Mouse (Mus musculus) adipocyte (in vitro differentiated cells): ENCODE data around the gene Abracl.

Source experiments
- DNase-seq: peaks from one replicate; pipeline ENCODE4 v3.0.0-alpha.2; 2016; ENCODE audit warnings: low spot score

The Abracl gene

DNA sequence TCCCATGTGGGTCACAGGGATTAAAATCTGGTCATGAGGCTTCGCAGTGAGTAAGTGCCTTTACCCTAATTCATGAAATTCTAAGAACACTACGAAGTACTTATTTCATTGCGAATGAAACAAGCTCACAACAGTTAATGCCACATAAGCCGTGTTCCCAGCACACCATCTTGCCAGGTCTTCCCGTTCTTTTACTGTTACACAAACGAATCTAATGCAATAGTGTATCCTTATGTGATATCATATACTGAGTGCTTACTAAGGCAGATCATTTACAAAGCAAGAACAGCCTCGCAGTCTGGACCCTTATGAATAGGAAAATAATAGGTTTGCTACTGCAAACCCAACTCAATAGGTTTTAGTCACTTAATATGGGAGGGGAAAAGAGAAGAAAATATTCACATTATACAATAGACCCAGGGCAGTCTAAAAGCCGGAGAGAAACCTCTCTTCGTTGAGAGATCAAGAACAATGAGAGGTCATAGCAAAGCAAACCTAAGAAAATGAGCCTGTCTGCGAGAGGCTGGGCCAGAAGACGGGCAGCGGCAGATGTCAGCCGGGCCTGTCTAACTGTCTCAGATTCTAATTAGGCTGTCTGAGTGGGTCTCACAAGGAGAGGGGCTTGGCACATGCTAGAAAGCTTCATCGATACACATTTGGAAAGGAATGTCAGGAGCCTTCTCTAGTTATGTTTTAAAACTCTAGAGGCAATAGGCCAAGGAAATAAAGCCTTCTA, 1.3 kb downstream of the Abracl start:
- DNase-seq: no peak

GRCm38 (mm10) chr10:18020846-18021245, 2.2 kb downstream of the Abracl start:
- no peak for DNase-seq

GRCm38 (mm10) chr10:18020443-18020842, 2.6 kb downstream of the Abracl start:
- no peak for DNase-seq

- DNase-seq: no peak
These were observed 11.3 kb downstream of the Abracl start for GRCm38 (mm10) chr10:18011761-18012160.

GRCm38 (mm10) chr10:18009744-18010143, 13.3 kb downstream of the Abracl start:
- no peak for DNase-seq

DNA sequence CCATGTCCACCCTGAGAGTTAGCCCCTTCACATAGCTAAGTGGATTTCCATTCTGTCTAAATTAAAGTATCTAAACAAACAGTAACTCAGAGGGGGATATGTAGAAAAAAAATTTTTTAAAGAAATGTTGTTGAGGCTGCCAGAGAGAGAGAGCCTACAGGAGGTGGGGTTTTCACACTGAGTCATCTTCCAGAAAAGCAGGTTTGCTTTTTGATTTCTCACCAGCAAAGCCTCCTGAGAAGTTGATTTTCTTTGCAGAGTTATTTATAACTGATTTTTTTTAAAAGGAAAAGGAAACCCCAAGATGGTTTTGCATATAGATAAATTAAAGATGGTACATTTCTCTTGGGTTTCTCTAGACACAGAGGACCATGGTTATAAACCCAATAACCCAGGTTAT, 15.0 kb downstream of the Abracl start:
- DNase-seq: no peak

DNA sequence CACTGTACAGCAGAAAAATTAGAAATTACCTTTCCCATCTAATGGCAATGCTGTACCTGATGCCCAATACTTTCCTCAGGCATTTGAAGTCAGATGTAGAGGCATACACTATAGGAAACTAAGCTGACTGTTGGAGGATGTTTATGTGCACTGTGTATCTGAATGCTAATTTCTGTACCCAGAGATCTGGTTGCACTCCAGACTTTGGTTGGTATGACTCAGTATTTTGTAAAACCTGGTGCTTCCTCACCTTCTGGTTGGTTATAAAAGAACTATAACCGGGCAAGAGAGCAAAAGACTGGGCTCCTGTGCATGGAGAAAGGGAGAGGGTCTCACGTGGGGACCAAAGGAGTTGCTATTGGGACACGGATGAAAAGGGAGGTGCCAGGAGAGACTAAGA, 15.8 kb downstream of the Abracl start:
- no peak for DNase-seq

DNA sequence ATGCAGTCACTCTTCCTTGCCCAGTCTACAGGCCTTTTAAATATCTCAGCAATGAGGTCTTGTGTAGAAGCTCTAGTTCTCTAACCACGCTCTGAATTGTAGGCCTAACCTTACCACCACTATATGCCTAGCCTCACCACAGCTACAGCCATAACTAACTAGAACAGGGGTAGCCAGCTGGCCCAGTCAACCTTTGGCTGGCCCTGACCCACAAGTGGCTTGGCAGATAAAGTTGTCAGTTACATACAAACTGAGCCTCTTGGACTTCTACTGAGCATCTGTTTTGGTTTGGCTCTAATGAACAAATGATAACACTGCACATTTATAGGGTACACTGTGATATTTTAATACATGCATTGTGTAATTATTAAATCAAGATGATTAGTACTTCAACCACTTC, 16.3 kb downstream of the Abracl start:
- DNase-seq: peak; percentile 39

- DNase-seq: no peak
These were observed 17.7 kb downstream of the Abracl start for GRCm38 (mm10) chr10:18005136-18005955.

DNA sequence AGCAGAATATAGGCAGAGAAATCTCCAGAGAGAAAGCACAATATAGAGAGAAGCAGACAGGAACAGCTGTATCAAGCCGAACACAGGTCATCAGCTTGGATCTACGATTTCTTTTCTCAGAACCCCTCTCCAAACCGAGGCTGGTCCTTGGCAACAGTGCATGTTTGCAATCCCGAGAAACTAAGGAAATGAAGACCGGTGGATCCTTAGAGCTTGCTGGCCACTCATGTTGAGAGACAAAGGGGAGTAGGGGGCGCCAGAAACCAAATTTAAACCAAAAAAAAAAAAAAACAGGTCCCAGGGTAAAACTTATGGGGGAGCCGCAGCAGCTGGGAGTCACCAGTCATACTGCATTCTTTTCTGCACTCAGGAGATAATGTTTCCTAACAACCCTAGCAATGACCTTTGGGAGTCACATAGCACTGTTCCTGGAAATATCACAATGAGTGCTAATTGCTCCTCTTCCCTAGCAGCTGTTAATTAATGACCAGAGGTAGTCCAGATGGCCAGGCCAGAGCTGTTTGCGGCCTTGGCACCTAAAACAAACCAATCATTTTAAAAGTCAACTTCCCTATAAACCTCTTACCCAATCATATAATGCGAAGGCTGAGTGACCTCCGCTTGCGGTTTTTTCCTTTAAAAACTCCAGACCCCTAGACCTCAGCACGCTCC, 19.0 kb downstream of the Abracl start:
- no peak for DNase-seq

GRCm38 (mm10) chr10:17990576-17990975, 32.5 kb downstream of the Abracl start:
- DNase-seq: no peak

DNA sequence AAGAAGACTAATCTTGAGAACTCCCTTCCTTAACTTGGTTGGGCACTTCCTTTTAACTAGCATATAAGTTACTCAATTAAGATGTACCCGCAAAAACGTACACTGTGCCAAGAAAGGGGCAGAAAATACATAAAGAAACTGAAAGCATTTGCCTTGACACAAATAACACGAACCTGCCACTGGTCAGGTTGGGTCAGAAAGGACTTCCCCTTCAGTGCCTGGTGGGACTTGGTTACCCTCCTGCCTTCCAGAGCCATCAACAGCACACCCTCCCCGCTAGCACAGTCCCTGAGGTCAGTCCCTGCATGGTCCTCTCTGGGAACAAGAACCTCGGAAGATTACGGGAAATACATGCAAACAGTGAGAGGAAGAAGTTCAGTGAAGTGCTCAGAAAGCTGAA, 34.0 kb downstream of the Abracl start:
- DNase-seq: no peak

DNA sequence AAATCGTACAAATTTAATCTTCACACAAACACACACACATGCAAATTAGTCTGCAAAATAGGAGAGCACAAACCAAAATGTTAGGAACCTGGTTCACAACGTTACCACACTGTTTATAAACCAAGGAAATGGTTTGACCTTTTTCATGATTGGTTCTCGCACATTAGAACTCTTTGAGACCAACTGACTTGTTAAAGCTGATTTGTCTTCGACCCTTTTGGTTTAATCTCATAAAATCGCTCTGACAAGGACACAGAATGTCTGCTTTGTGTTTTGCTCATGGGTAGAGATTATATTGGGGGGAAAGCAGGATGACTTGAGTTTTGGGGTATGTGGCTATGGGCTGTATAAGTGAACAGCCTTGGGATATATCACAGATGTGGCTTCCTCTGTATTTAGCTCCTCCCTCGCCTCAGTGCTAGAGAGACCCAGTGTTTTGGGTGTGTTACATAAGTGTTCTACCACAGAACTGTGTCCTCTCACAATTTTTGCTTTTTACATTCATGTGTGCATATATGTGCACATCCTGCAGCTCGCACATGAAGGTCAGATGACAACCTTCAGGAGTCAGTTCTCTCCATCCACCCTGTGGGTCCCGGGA, 35.2 kb downstream of the Abracl start:
- DNase-seq: no peak

DNA sequence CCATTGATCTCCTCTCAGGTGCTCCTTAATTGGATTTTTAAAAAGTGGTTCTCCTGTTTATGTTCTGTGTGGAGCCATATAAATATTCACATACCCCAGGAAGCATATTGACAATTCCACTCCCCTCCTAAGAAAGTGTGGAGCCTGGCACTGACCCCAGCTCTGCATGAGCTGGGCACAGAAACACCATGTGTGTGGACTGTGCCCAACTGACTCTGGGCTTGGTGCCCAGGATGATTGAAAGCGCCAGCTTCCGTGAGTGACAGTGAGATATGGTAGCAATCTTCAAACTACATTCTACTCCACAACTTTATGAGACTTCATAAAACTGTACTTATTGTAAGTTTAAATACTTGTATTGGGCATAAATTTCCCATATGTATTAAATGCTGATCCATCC, 39.8 kb downstream of the Abracl start:
- DNase-seq: peak; percentile 79

GRCm38 (mm10) chr10:17966090-17966489, 57.0 kb downstream of the Abracl start:
- no peak for DNase-seq
